Mouse (Mus musculus): ENCODE results near the gene Ascc1. TPM values are rescaled to one million over a fixed set of nuclear protein-coding genes. Genes with fewer than 3 reads are reported as not detected.
"Not testable (repeated sequence)": the region's sequence is repeated elsewhere in the genome, so short reads cannot be mapped to it uniquely, and the experiment has no call there.

Gene Ascc1
- total RNA-seq, 2 experiments from 2014 or later, result 24.3 to 29.9 TPM

GRCm38 (mm10) chr10:59974786-59975185, 27.8 kb upstream of the Ascc1 start:
- peak; percentile 12; the same call in 1 of the 2 replicates for ATAC-seq (ENCODE audit: poor library complexity, severe bottlenecking)

- no peak for ATAC-seq (ENCODE audit: poor library complexity, severe bottlenecking)
Observed at GRCm38 (mm10) chr10:59977141-59977540, 25.5 kb upstream of the Ascc1 start.

- no peak for ATAC-seq (ENCODE audit: poor library complexity, severe bottlenecking)
Observed at GRCm38 (mm10) chr10:59977715-59978343, 24.8 kb upstream of the Ascc1 start.

GRCm38 (mm10) chr10:59978401-59978800, 24.2 kb upstream of the Ascc1 start:
- no peak for ATAC-seq (ENCODE audit: poor library complexity, severe bottlenecking)

GRCm38 (mm10) chr10:59978873-59979743, 23.5 kb upstream of the Ascc1 start:
- ATAC-seq (ENCODE audit: poor library complexity, severe bottlenecking), result no peak

- peak; percentile 93 for ATAC-seq (ENCODE audit: poor library complexity, severe bottlenecking)
Observed at GRCm38 (mm10) chr10:59980815-59981244, 21.8 kb upstream of the Ascc1 start.

- ATAC-seq (ENCODE audit: poor library complexity, severe bottlenecking), result no peak
Observed at GRCm38 (mm10) chr10:59981336-59981735, 21.3 kb upstream of the Ascc1 start.

GRCm38 (mm10) chr10:59981792-59982191, 20.8 kb upstream of the Ascc1 start:
- no peak for ATAC-seq (ENCODE audit: poor library complexity, severe bottlenecking)

- ATAC-seq (ENCODE audit: poor library complexity, severe bottlenecking), result no peak
Observed at GRCm38 (mm10) chr10:59982379-59982873, 20.2 kb upstream of the Ascc1 start.

- no peak for ATAC-seq (ENCODE audit: poor library complexity, severe bottlenecking)
Observed at GRCm38 (mm10) chr10:59988036-59988435, 14.6 kb upstream of the Ascc1 start.

GRCm38 (mm10) chr10:59990393-59990792, 12.2 kb upstream of the Ascc1 start:
- no peak for ATAC-seq (ENCODE audit: poor library complexity, severe bottlenecking)

GRCm38 (mm10) chr10:59991262-59991880, 11.2 kb upstream of the Ascc1 start:
- ATAC-seq (ENCODE audit: poor library complexity, severe bottlenecking), result no peak

- ATAC-seq (ENCODE audit: poor library complexity, severe bottlenecking), result no peak
Observed at GRCm38 (mm10) chr10:59992024-59992423, 10.6 kb upstream of the Ascc1 start.

GRCm38 (mm10) chr10:59993813-59994212, 8.8 kb upstream of the Ascc1 start:
- ATAC-seq (ENCODE audit: poor library complexity, severe bottlenecking), result not testable (repeated sequence)

- no peak for ATAC-seq (ENCODE audit: poor library complexity, severe bottlenecking)
Observed at GRCm38 (mm10) chr10:59995889-59996288, 6.7 kb upstream of the Ascc1 start.

- ATAC-seq (ENCODE audit: poor library complexity, severe bottlenecking), result peak; percentile 48
Observed at GRCm38 (mm10) chr10:59997591-59997990, 5.0 kb upstream of the Ascc1 start.

- ATAC-seq (ENCODE audit: poor library complexity, severe bottlenecking), result no peak
Observed at GRCm38 (mm10) chr10:59999057-59999456, 3.5 kb upstream of the Ascc1 start.

- not testable (repeated sequence) for ATAC-seq (ENCODE audit: poor library complexity, severe bottlenecking)
Observed at GRCm38 (mm10) chr10:60001663-60002062, 942 bp upstream of the Ascc1 start.

GRCm38 (mm10) chr10:60002203-60002602, 402 bp upstream of the Ascc1 start:
- ATAC-seq (ENCODE audit: poor library complexity, severe bottlenecking), result no peak

- ATAC-seq (ENCODE audit: poor library complexity, severe bottlenecking), result peak; percentile 15
Observed at GRCm38 (mm10) chr10:60003213-60003752, 678 bp downstream of the Ascc1 start.

- ATAC-seq (ENCODE audit: poor library complexity, severe bottlenecking), result no peak
Observed at GRCm38 (mm10) chr10:60003847-60004246, 1.2 kb downstream of the Ascc1 start.
